Mouse (Mus musculus): Measurements from ENCODE around the gene Ptov1.

DNA sequence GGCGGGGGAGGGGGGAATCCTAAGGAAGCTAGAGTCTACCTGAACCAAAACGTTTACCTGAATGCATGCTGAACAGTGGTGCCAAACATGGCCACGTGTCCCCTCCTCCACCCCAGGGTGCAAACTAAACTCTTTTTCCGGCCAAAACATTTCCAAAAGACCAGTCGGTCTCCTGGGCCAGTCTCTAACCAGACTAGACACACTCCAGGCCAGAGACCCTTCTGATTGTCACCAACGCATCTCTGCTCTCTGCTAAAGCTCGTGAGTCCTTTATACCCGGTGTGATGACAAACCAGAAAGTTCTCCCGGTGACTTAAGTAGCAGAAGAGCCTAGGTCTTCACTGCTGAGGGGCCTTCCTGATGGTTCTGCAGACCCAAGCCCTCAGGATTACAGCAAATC is 1.8 kb downstream of the Ptov1 start:
- TF ChIP-seq CTCF (IDR thresholded peaks at IDR 0.05; ENCODE audit: extremely low read depth, insufficient read length, insufficient replicate concordance, low read depth, low read length) (no peak), POLR2A (IDR thresholded peaks at IDR 0.05; ENCODE audit: low read depth, low read length) (no peak)
